Mouse (Mus musculus): ENCODE measurements around the gene Abi3bp. TPM values are rescaled to one million over a fixed set of nuclear protein-coding genes. Genes with fewer than 3 reads are reported as not detected.

The Abi3bp gene
- polyA plus RNA-seq, 1 experiment, result 1.2 TPM

GRCm38 (mm10) chr16:56458052-56458754 lies 19.5 kb upstream of the Abi3bp start:
- H3K4me1 ChIP-seq (ENCODE audit: control insufficient read depth, insufficient read depth, low read length), result no peaks in the 10 kb centered on the region
- no peak overlapping the region for H3K27ac ChIP-seq (ENCODE audit: control insufficient read depth, insufficient read depth, low read depth, low read length, poor library complexity)
- 80% methylated on average over 8 of the region's 8 CpGs for WGBS
- TF ChIP-seq POLR2A (IDR thresholded peaks at IDR 0.05; ENCODE audit: borderline replicate concordance, control insufficient read depth, low read depth, low read length) (no peak), CTCF (IDR thresholded peaks at IDR 0.05; ENCODE audit: control insufficient read depth, insufficient read depth, low read length) (no peak)
- no peak overlapping the region for H3K4me3 ChIP-seq (replicated peaks; ENCODE audit: control insufficient read depth, low read depth, low read length)

- TF ChIP-seq POLR2A (IDR thresholded peaks at IDR 0.05; ENCODE audit: borderline replicate concordance, control insufficient read depth, low read depth, low read length) (no peak), CTCF (IDR thresholded peaks at IDR 0.05; ENCODE audit: control insufficient read depth, insufficient read depth, low read length) (no peak)
- 83% methylated on average over 2 of the region's 2 CpGs for WGBS
- Histone ChIP-seq H3K4me1 (ENCODE audit: control insufficient read depth, insufficient read depth, low read length) (no peaks in the 10 kb centered on the region), H3K4me3 (replicated peaks; ENCODE audit: control insufficient read depth, low read depth, low read length) (no peak overlapping the region), H3K27ac (ENCODE audit: control insufficient read depth, insufficient read depth, low read depth, low read length, poor library complexity) (no peak overlapping the region)
These were observed 4.5 kb upstream of the Abi3bp start for GRCm38 (mm10) chr16:56473160-56473559.

- H3K27ac ChIP-seq (ENCODE audit: control insufficient read depth, insufficient read depth, low read depth, low read length, poor library complexity), result no peak overlapping the region
- H3K4me1 ChIP-seq (ENCODE audit: control insufficient read depth, insufficient read depth, low read length), result no peaks in the 10 kb centered on the region
- WGBS, result 77% methylated on average over 5 of the region's 5 CpGs
- TF ChIP-seq CTCF (IDR thresholded peaks at IDR 0.05; ENCODE audit: control insufficient read depth, insufficient read depth, low read length) (no peak), POLR2A (IDR thresholded peaks at IDR 0.05; ENCODE audit: borderline replicate concordance, control insufficient read depth, low read depth, low read length) (no peak)
- H3K4me3 ChIP-seq (replicated peaks; ENCODE audit: control insufficient read depth, low read depth, low read length), result no peak overlapping the region
These were observed 2.0 kb upstream of the Abi3bp start for GRCm38 (mm10) chr16:56475676-56476075.

- Histone ChIP-seq H3K4me3 (replicated peaks; ENCODE audit: control insufficient read depth, low read depth, low read length) (no peak overlapping the region), H3K4me1 (ENCODE audit: control insufficient read depth, insufficient read depth, low read length) (no peaks in the 10 kb centered on the region), H3K27ac (ENCODE audit: control insufficient read depth, insufficient read depth, low read depth, low read length, poor library complexity) (no peak overlapping the region)
- TF ChIP-seq CTCF (IDR thresholded peaks at IDR 0.05; ENCODE audit: control insufficient read depth, insufficient read depth, low read length) (no peak), POLR2A (IDR thresholded peaks at IDR 0.05; ENCODE audit: borderline replicate concordance, control insufficient read depth, low read depth, low read length) (no peak)
- 42% methylated on average over 12 of the region's 12 CpGs for WGBS
These were observed 1.0 kb downstream of the Abi3bp start for GRCm38 (mm10) chr16:56478575-56479191.

- WGBS, result 15% methylated on average over 10 of the region's 10 CpGs
- no peak overlapping the region for H3K27ac ChIP-seq (ENCODE audit: control insufficient read depth, insufficient read depth, low read depth, low read length, poor library complexity)
- H3K4me3 ChIP-seq (replicated peaks; ENCODE audit: control insufficient read depth, low read depth, low read length), result no peak overlapping the region
- TF ChIP-seq POLR2A (IDR thresholded peaks at IDR 0.05; ENCODE audit: borderline replicate concordance, control insufficient read depth, low read depth, low read length), result no peak
- TF ChIP-seq CTCF (IDR thresholded peaks at IDR 0.05; ENCODE audit: control insufficient read depth, insufficient read depth, low read length), result no peak
- H3K4me1 ChIP-seq (ENCODE audit: control insufficient read depth, insufficient read depth, low read length), result no peaks in the 10 kb centered on the region
These were observed 5.8 kb downstream of the Abi3bp start for GRCm38 (mm10) chr16:56483466-56483865.

GRCm38 (mm10) chr16:56486461-56486860 lies 8.8 kb downstream of the Abi3bp start:
- WGBS, result 77% methylated on average over 4 of the region's 4 CpGs
- no peaks in the 10 kb centered on the region for H3K4me1 ChIP-seq (ENCODE audit: control insufficient read depth, insufficient read depth, low read length)

GRCm38 (mm10) chr16:56490861-56491260 lies 13.2 kb downstream of the Abi3bp start:
- no peak for TF ChIP-seq POLR2A (IDR thresholded peaks at IDR 0.05; ENCODE audit: borderline replicate concordance, control insufficient read depth, low read depth, low read length)
- no peak for TF ChIP-seq CTCF (IDR thresholded peaks at IDR 0.05; ENCODE audit: control insufficient read depth, insufficient read depth, low read length)
- no peaks in the 10 kb centered on the region for H3K4me1 ChIP-seq (ENCODE audit: control insufficient read depth, insufficient read depth, low read length)
- H3K4me3 ChIP-seq (replicated peaks; ENCODE audit: control insufficient read depth, low read depth, low read length), result no peak overlapping the region
- H3K27ac ChIP-seq (ENCODE audit: control insufficient read depth, insufficient read depth, low read depth, low read length, poor library complexity), result no peak overlapping the region
- 62% methylated on average over 3 of the region's 3 CpGs for WGBS

More at GRCm38 (mm10) chr16:56486461-56486860, 8.8 kb downstream of the Abi3bp start:
- TF ChIP-seq CTCF (IDR thresholded peaks at IDR 0.05; ENCODE audit: control insufficient read depth, insufficient read depth, low read length) (no peak), POLR2A (IDR thresholded peaks at IDR 0.05; ENCODE audit: borderline replicate concordance, control insufficient read depth, low read depth, low read length) (no peak)
- no peak overlapping the region for H3K27ac ChIP-seq (ENCODE audit: control insufficient read depth, insufficient read depth, low read depth, low read length, poor library complexity)
- no peak overlapping the region for H3K4me3 ChIP-seq (replicated peaks; ENCODE audit: control insufficient read depth, low read depth, low read length)

GRCm38 (mm10) chr16:56495266-56495665 lies 17.6 kb downstream of the Abi3bp start:
- H3K4me1 ChIP-seq (ENCODE audit: control insufficient read depth, insufficient read depth, low read length), result no peaks in the 10 kb centered on the region
- no peak overlapping the region for H3K27ac ChIP-seq (ENCODE audit: control insufficient read depth, insufficient read depth, low read depth, low read length, poor library complexity)
- WGBS, result 62% methylated on average over 4 of the region's 4 CpGs
- TF ChIP-seq CTCF (IDR thresholded peaks at IDR 0.05; ENCODE audit: control insufficient read depth, insufficient read depth, low read length) (no peak), POLR2A (IDR thresholded peaks at IDR 0.05; ENCODE audit: borderline replicate concordance, control insufficient read depth, low read depth, low read length) (no peak)
- H3K4me3 ChIP-seq (replicated peaks; ENCODE audit: control insufficient read depth, low read depth, low read length), result no peak overlapping the region

Measured in bone marrow, adult 2 months (tissue).